Mouse (Mus musculus): Measurements from ENCODE around the gene 4930449I24Rik. TPM values are rescaled to one million over a fixed set of nuclear protein-coding genes. Genes with fewer than 3 reads are reported as not detected.
"Not testable (repeated sequence)": the region's sequence is repeated elsewhere in the genome, so short reads cannot be mapped to it uniquely, and the experiment has no call there.

Gene 4930449I24Rik
- polyA plus RNA-seq, 1 experiment from 2014 or later, result not detected

DNA sequence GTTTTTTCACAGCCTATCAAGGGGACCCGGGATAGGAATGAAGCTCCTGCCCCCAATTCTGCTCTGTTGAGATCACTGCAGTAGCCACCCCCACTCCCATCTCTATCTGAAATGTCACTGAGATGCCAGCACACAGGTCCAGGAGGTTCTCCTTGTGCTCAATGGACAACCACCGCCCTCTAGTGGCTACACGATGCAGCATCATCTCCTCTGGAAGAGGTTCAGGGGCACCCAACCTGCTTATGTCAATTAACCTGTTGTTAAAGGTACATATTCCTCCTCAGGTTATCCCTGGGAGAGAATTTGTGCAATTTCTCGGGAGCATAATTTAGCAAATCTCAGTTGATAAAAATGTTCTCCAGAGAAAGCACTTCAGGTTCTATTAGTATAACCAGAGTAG, 13.2 kb upstream of the 4930449I24Rik start:
- not testable (repeated sequence) for H3K36me3 ChIP-seq (ENCODE audit: control insufficient read depth, insufficient read depth, low read length); H3K4me2 ChIP-seq (ENCODE audit: low read depth, low read length); H3K9ac ChIP-seq (replicated peaks; ENCODE audit: low read depth, low read length); H3K27me3 ChIP-seq (ENCODE audit: control insufficient read depth, insufficient read depth, low read length); H3K4me3 ChIP-seq (ENCODE audit: low read depth, low read length); H3K4me1 ChIP-seq (ENCODE audit: control insufficient read depth, insufficient read depth, low read length); H3K9me3 ChIP-seq (ENCODE audit: control insufficient read depth, low read length); H3K27ac ChIP-seq (ENCODE audit: low read depth, low read length); ATAC-seq (ENCODE audit: low read depth)
- 12% methylated on average over 3 of the region's 4 CpGs for WGBS

DNA sequence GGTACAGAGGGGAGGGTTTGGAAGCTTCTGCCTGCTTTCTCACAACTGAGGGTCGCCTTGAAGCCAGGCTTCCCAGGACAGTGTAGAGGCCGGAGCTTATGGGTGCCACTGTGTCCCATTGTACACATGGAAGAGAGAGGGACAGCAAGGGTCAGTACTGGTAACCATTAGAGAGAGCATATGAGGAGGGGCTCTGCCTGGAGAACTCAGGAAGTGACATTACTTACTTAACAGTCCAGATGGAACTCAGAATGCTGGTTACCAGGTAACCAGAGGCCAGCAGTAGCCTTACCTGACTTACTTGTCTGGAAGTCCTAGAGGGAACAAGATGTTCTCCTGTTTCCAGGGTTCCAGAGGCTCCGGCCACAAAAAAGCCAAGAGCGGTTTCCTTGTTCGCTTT, 11.1 kb upstream of the 4930449I24Rik start, which contains the start of gene Gm6370:
Gene Gm6370, plus strand, starts transcription at position 301 of the 400 bp plus-strand sequence.
- H3K9ac ChIP-seq (replicated peaks; ENCODE audit: low read depth, low read length); H3K4me2 ChIP-seq (ENCODE audit: low read depth, low read length); H3K27me3 ChIP-seq (ENCODE audit: control insufficient read depth, insufficient read depth, low read length); ATAC-seq (ENCODE audit: low read depth); H3K36me3 ChIP-seq (ENCODE audit: control insufficient read depth, insufficient read depth, low read length); H3K27ac ChIP-seq (ENCODE audit: low read depth, low read length); H3K9me3 ChIP-seq (ENCODE audit: control insufficient read depth, low read length); H3K4me3 ChIP-seq (ENCODE audit: low read depth, low read length); H3K4me1 ChIP-seq (ENCODE audit: control insufficient read depth, insufficient read depth, low read length): not testable (repeated sequence)
- no CpG with 5 or more reads among the region's 5 CpGs for WGBS

DNA sequence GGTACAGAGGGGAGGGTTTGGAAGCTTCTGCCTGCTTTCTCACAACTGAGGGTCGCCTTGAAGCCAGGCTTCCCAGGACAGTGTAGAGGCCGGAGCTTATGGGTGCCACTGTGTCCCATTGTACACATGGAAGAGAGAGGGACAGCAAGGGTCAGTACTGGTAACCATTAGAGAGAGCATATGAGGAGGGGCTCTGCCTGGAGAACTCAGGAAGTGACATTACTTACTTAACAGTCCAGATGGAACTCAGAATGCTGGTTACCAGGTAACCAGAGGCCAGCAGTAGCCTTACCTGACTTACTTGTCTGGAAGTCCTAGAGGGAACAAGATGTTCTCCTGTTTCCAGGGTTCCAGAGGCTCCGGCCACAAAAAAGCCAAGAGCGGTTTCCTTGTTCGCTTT, 11.6 kb downstream of the 4930449I24Rik start, which contains the start of gene Gm3402:
Gene Gm3402, plus strand, starts transcription at position 301 of the 400 bp plus-strand sequence.
- H3K9me3 ChIP-seq (ENCODE audit: control insufficient read depth, low read length); H3K27ac ChIP-seq (ENCODE audit: low read depth, low read length); H3K4me1 ChIP-seq (ENCODE audit: control insufficient read depth, insufficient read depth, low read length); H3K36me3 ChIP-seq (ENCODE audit: control insufficient read depth, insufficient read depth, low read length); H3K4me2 ChIP-seq (ENCODE audit: low read depth, low read length); ATAC-seq (ENCODE audit: low read depth); H3K27me3 ChIP-seq (ENCODE audit: control insufficient read depth, insufficient read depth, low read length); H3K4me3 ChIP-seq (ENCODE audit: low read depth, low read length); H3K9ac ChIP-seq (replicated peaks; ENCODE audit: low read depth, low read length): not testable (repeated sequence)
- no CpG with 5 or more reads among the region's 5 CpGs for WGBS

DNA sequence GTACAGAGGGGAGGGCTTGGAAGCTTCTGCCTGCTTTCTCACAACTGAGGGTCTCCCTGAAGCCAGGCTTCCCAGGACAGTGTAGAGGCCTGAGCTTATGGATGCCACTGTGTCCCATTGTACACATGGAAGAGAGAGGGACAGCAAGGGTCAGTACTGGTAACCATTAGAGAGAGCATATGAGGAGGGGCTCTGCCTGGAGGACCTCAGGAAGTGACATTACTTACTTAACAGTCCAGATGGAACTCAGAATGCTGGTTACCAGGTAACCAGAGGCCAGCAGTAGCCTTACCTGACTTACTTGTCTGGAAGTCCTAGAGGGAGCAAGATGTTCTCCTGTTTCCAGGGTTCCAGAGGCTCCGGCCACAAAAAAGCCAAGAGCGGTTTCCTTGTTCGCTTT, 23.3 kb downstream of the 4930449I24Rik start, which contains the start of gene Gm3404:
Gene Gm3404, plus strand, starts transcription at position 301 of the 400 bp plus-strand sequence.
- not testable (repeated sequence) for H3K4me2 ChIP-seq (ENCODE audit: low read depth, low read length); H3K27ac ChIP-seq (ENCODE audit: low read depth, low read length); H3K36me3 ChIP-seq (ENCODE audit: control insufficient read depth, insufficient read depth, low read length); H3K9me3 ChIP-seq (ENCODE audit: control insufficient read depth, low read length); H3K4me1 ChIP-seq (ENCODE audit: control insufficient read depth, insufficient read depth, low read length); H3K4me3 ChIP-seq (ENCODE audit: low read depth, low read length); H3K27me3 ChIP-seq (ENCODE audit: control insufficient read depth, insufficient read depth, low read length); ATAC-seq (ENCODE audit: low read depth); H3K9ac ChIP-seq (replicated peaks; ENCODE audit: low read depth, low read length)
- 100% methylated on average over 1 of the region's 3 CpGs for WGBS

DNA sequence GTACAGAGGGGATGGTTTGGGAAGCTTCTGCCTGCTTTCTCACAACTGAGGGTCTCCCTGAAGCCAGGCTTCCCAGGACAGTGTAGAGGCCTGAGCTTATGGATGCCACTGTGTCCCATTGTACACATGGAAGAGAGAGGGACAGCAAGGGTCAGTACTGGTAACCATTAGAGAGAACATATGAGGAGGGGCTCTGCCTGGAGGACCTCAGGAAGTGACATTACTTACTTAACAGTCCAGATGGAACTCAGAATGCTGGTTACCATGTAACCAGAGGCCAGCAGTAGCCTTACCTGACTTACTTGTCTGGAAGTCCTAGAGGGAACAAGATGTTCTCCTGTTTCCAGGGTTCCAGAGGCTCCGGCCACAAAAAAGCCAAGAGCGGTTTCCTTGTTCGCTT, 35.1 kb downstream of the 4930449I24Rik start, which contains the start of gene Gm3409:
Gene Gm3409, plus strand, starts transcription at position 301 of the 400 bp plus-strand sequence.
- 80% methylated on average over 1 of the region's 3 CpGs for WGBS

More for the DNA sequence above, 35.1 kb downstream of the 4930449I24Rik start, which contains the start of gene Gm3409:
- not testable (repeated sequence) for H3K9ac ChIP-seq (replicated peaks; ENCODE audit: low read depth, low read length); H3K9me3 ChIP-seq (ENCODE audit: control insufficient read depth, low read length); ATAC-seq (ENCODE audit: low read depth); H3K27me3 ChIP-seq (ENCODE audit: control insufficient read depth, insufficient read depth, low read length); H3K4me2 ChIP-seq (ENCODE audit: low read depth, low read length); H3K4me1 ChIP-seq (ENCODE audit: control insufficient read depth, insufficient read depth, low read length); H3K27ac ChIP-seq (ENCODE audit: low read depth, low read length); H3K36me3 ChIP-seq (ENCODE audit: control insufficient read depth, insufficient read depth, low read length); H3K4me3 ChIP-seq (ENCODE audit: low read depth, low read length)

Other genes starting within 250 kb of the 4930449I24Rik start
- 9.7 and 13.5 TPM in 2 replicates for gene Wasf3, start 117.4 kb upstream of the 4930449I24Rik start, polyA plus RNA-seq (2014; fragmentation: Nextera tagmentation; extraction: Ambion mirVana)
- not detected in 2 replicates for gene Gm6408, start 20.4 kb upstream of the 4930449I24Rik start, polyA plus RNA-seq (2014; fragmentation: Nextera tagmentation; extraction: Ambion mirVana)
- not detected in 2 replicates for gene Gm6370, start 11.0 kb upstream of the 4930449I24Rik start, polyA plus RNA-seq (2014; fragmentation: Nextera tagmentation; extraction: Ambion mirVana)
- gene Gm3402, start 11.7 kb downstream of the 4930449I24Rik start, polyA plus RNA-seq (2014; fragmentation: Nextera tagmentation; extraction: Ambion mirVana), result not detected in 2 replicates
- gene Gm3404, start 23.4 kb downstream of the 4930449I24Rik start, polyA plus RNA-seq (2014; fragmentation: Nextera tagmentation; extraction: Ambion mirVana), result not detected in 2 replicates
- gene Gm3409, start 35.2 kb downstream of the 4930449I24Rik start, polyA plus RNA-seq (2014; fragmentation: Nextera tagmentation; extraction: Ambion mirVana), result not detected in 2 replicates
- not detected in 2 replicates for gene Gm3415, start 53.7 kb downstream of the 4930449I24Rik start, polyA plus RNA-seq (2014; fragmentation: Nextera tagmentation; extraction: Ambion mirVana)
- 18.2 and 24.2 TPM in 2 replicates for gene Gpr12, start 82.8 kb downstream of the 4930449I24Rik start, polyA plus RNA-seq (2014; fragmentation: Nextera tagmentation; extraction: Ambion mirVana)

Data from neural tube, embryonic 14.5 days (tissue).